Mouse (Mus musculus): ENCODE measurements around the gene A630089N07Rik. TPM values are rescaled to one million over a fixed set of nuclear protein-coding genes. Genes with fewer than 3 reads are reported as not detected.

Gene A630089N07Rik
- polyA plus RNA-seq, 1 experiment from 2014 or later = 2.3 TPM

- Histone ChIP-seq H3K4me1 (replicated peaks; ENCODE audit: control insufficient read depth, insufficient read depth, low read length) (peaks cover 8% of the 10 kb centered on the region; the same call in 1 of the 2 replicates), H3K4me3 (ENCODE audit: low read depth, low read length) (peak within 1 kb of the TSS; percentile 72), H3K9me3 (ENCODE audit: control insufficient read depth) (no peaks in the 10 kb centered on the region), H3K9ac (ENCODE audit: low read depth, low read length) (peak within 1 kb of the TSS; percentile 79), H3K4me2 (replicated peaks; ENCODE audit: low read depth) (peak within 1 kb of the TSS; percentile 85), H3K27me3 (replicated peaks; ENCODE audit: control insufficient read depth, insufficient read depth, low read length) (no peaks in the 10 kb centered on the region), H3K27ac (ENCODE audit: low read depth, low read length) (peak within 1 kb of the TSS; percentile 94), H3K36me3 (ENCODE audit: control insufficient read depth, insufficient read depth) (no peaks in the 10 kb centered on the region)
- TF ChIP-seq CTCF (IDR thresholded peaks at IDR 0.05; ENCODE audit: low read depth) = 0 out of 2 replicates have a peak, but pooled peaks have one; percentile 4
- WGBS = under 1% methylated on average over 78 of the region's 78 CpGs
- ATAC-seq = peak; percentile 97
Measured at GRCm38 (mm10) chr16:97962151-97962948, 119.9 kb downstream of the A630089N07Rik start, which contains the start of the genes C2cd2 and Zbtb21. Gene C2cd2, minus strand, starts transcription at chr16:97962598. Gene Zbtb21, minus strand, starts transcription at chr16:97962622.

GRCm38 (mm10) chr16:97961381-97962150 is 120.7 kb downstream of the A630089N07Rik start:
- H3K27ac ChIP-seq (ENCODE audit: low read depth, low read length) = peak overlapping the region; percentile 94
- peak overlapping the region; percentile 79 for H3K9ac ChIP-seq (ENCODE audit: low read depth, low read length)
- no peaks in the 10 kb centered on the region for H3K9me3 ChIP-seq (ENCODE audit: control insufficient read depth)
- WGBS = 5% methylated on average over 36 of the region's 36 CpGs
- H3K36me3 ChIP-seq (ENCODE audit: control insufficient read depth, insufficient read depth) = peaks cover 1% of the 10 kb centered on the region; the same call in 1 of the 2 replicates
- ATAC-seq = peak; percentile 1; the same call in 1 of the 2 replicates
- H3K4me1 ChIP-seq (replicated peaks; ENCODE audit: control insufficient read depth, insufficient read depth, low read length) = peaks cover 8% of the 10 kb centered on the region; the same call in 1 of the 2 replicates
- TF ChIP-seq CTCF (IDR thresholded peaks at IDR 0.05; ENCODE audit: low read depth) = no peak
- H3K4me2 ChIP-seq (replicated peaks; ENCODE audit: low read depth) = peak overlapping the region; percentile 85
- peak overlapping the region; percentile 72 for H3K4me3 ChIP-seq (ENCODE audit: low read depth, low read length)
- H3K27me3 ChIP-seq (replicated peaks; ENCODE audit: control insufficient read depth, insufficient read depth, low read length) = no peaks in the 10 kb centered on the region

- Histone ChIP-seq H3K4me1 (replicated peaks; ENCODE audit: control insufficient read depth, insufficient read depth, low read length) (peaks cover 8% of the 10 kb centered on the region; the same call in 1 of the 2 replicates), H3K36me3 (ENCODE audit: control insufficient read depth, insufficient read depth) (peaks cover 11% of the 10 kb centered on the region), H3K4me2 (replicated peaks; ENCODE audit: low read depth) (0 out of 2 replicates have a peak overlapping the region, but pooled peaks have one; percentile 85), H3K27ac (ENCODE audit: low read depth, low read length) (no peak overlapping the region), H3K9ac (ENCODE audit: low read depth, low read length) (no peak overlapping the region), H3K9me3 (ENCODE audit: control insufficient read depth) (no peaks in the 10 kb centered on the region), H3K27me3 (replicated peaks; ENCODE audit: control insufficient read depth, insufficient read depth, low read length) (no peaks in the 10 kb centered on the region), H3K4me3 (ENCODE audit: low read depth, low read length) (no peak overlapping the region)
- 85% methylated on average over 3 of the region's 3 CpGs for WGBS
- no peak for TF ChIP-seq CTCF (IDR thresholded peaks at IDR 0.05; ENCODE audit: low read depth)
- ATAC-seq = no peak
Measured at GRCm38 (mm10) chr16:97960348-97960747, 121.9 kb downstream of the A630089N07Rik start.

GRCm38 (mm10) chr16:97958401-97958973 is 123.8 kb downstream of the A630089N07Rik start:
- H3K36me3 ChIP-seq (ENCODE audit: control insufficient read depth, insufficient read depth) = peaks cover 15% of the 10 kb centered on the region
- H3K27ac ChIP-seq (ENCODE audit: low read depth, low read length) = no peak overlapping the region
- H3K4me1 ChIP-seq (replicated peaks; ENCODE audit: control insufficient read depth, insufficient read depth, low read length) = peaks cover 10% of the 10 kb centered on the region; the same call in 1 of the 2 replicates
- H3K27me3 ChIP-seq (replicated peaks; ENCODE audit: control insufficient read depth, insufficient read depth, low read length) = no peaks in the 10 kb centered on the region
- TF ChIP-seq CTCF (IDR thresholded peaks at IDR 0.05; ENCODE audit: low read depth) = no peak
- no peak overlapping the region for H3K4me2 ChIP-seq (replicated peaks; ENCODE audit: low read depth)
- H3K9me3 ChIP-seq (ENCODE audit: control insufficient read depth) = no peaks in the 10 kb centered on the region
- no peak overlapping the region for H3K9ac ChIP-seq (ENCODE audit: low read depth, low read length)
- no peak overlapping the region for H3K4me3 ChIP-seq (ENCODE audit: low read depth, low read length)
- no peak for ATAC-seq

GRCm38 (mm10) chr16:97957626-97958025 is 124.6 kb downstream of the A630089N07Rik start:
- no peak for ATAC-seq
- no peak overlapping the region for H3K4me3 ChIP-seq (ENCODE audit: low read depth, low read length)
- peaks cover 19% of the 10 kb centered on the region for H3K36me3 ChIP-seq (ENCODE audit: control insufficient read depth, insufficient read depth)
- no peaks in the 10 kb centered on the region for H3K9me3 ChIP-seq (ENCODE audit: control insufficient read depth)
- H3K4me2 ChIP-seq (replicated peaks; ENCODE audit: low read depth) = no peak overlapping the region
- no peak overlapping the region for H3K27ac ChIP-seq (ENCODE audit: low read depth, low read length)
- no peak overlapping the region for H3K9ac ChIP-seq (ENCODE audit: low read depth, low read length)
- no peaks in the 10 kb centered on the region for H3K27me3 ChIP-seq (replicated peaks; ENCODE audit: control insufficient read depth, insufficient read depth, low read length)
- peaks cover 10% of the 10 kb centered on the region; the same call in 1 of the 2 replicates for H3K4me1 ChIP-seq (replicated peaks; ENCODE audit: control insufficient read depth, insufficient read depth, low read length)
- TF ChIP-seq CTCF (IDR thresholded peaks at IDR 0.05; ENCODE audit: low read depth) = no peak

Data from intestine, postnatal 0 days (tissue).